Mouse (Mus musculus): ENCODE measurements around the gene Sgpp1.
"Not testable (repeated sequence)": the region's sequence is repeated elsewhere in the genome, so short reads cannot be mapped to it uniquely, and the experiment has no call there.

Sgpp1 gene

DNA sequence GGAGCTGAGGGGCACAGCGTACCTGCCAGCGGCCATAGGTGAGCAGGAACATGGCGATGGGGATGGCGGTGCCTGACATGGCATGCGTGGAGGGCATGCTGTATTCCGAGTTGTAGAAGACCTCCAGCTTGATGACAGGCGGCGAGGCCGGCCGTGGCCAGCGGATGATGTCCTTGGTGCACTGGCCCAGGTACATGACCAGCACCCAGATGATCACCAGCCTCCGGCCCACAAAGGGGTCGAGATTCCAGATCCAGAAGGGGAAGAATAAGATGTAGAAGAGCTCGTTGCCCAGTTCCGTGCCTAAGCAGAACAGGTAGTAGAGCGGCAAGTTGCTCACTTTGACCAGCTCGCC is 661 bp downstream of the Sgpp1 start:
- in situ Hi-C loops (cut with MboI; ENCODE audit: low pct_unique_long_range_greater_than_20kb in 1 of 2, low sequenced_read_pairs in 2 of 2, unreplicated experiment in 1 of 2) = no loop called here

DNA sequence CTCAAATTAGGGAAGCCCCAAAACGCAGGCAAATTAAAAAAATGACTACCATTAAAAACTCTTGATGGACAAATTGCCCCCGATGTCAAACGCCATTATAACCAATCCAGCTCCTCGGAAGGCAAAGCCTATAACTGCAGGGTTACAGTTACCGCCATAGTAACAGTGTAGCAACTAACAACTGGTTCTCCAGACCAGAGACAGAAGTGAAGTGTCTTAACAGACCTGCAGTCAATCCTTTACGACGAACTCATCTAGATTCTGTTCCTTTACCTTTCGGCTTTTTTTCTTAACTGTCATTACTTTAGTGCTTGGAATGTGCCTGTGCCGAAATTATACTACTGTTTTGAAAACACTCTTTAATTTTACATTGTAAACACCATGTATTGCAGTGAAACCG is 1.4 kb downstream of the Sgpp1 start:
- in situ Hi-C loops (cut with MboI; ENCODE audit: low pct_unique_long_range_greater_than_20kb in 1 of 2, low sequenced_read_pairs in 2 of 2, unreplicated experiment in 1 of 2) = no loop called here

DNA sequence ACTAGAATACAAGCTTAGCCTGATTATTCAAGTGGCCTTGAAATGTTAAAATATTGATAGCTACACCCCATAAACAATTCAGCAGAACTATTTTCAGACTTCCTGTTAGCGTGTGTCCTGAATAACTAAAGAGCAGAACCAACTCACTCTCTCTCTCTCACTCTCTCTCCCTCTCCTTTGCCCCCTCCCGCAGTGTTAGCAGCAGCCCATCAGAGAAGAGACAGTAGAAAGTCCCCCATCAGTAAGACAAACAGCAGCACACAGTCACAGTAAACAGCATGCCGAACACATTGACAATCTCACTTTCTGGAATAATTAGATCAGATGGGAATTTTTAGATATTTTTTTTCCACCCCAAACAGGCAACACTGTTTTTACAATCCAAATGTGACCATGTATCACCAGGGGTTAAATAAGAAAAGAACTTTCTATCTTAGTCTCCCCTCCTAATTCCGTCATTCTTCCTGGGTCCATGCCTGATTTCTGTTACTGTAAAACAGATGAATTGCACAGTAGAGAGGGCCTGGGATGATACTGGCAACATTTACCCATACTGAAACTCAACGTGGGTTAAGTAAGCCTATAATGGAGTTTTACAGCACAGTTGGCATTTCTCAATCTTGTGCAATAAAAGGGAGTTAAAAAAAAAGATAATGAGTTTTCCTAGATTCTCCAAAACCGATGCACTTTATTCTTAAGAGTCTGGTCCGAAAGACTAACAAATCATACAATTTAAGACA is 2.0 kb downstream of the Sgpp1 start:
- in situ Hi-C loops (cut with MboI; ENCODE audit: low pct_unique_long_range_greater_than_20kb in 1 of 2, low sequenced_read_pairs in 2 of 2, unreplicated experiment in 1 of 2) = no loop called here

DNA sequence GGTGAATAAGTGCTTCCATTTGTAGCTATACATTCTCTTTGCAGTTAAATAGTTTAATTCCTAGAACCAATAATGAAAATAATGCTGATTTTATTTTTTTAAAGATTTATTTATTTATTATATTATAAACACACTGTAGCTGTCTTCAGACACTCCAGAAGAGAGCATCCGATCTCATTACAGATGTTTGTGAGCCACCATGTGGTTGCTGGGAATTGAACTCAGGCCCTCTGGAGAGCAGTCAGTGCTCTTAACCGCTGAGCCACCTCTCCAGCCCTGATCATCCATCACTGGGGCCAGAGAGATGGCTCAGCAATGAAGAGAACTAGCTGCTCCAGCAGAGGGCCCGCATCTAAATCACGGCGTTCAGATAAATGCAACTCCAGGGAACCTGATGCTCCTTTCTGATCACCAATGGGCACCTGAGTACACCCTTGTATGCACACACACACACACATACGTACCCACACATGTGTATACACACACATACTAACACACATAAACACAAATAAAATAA is 3.5 kb downstream of the Sgpp1 start:
- in situ Hi-C loops (cut with MboI; ENCODE audit: low pct_unique_long_range_greater_than_20kb in 1 of 2, low sequenced_read_pairs in 2 of 2, unreplicated experiment in 1 of 2) = no loop called here

DNA sequence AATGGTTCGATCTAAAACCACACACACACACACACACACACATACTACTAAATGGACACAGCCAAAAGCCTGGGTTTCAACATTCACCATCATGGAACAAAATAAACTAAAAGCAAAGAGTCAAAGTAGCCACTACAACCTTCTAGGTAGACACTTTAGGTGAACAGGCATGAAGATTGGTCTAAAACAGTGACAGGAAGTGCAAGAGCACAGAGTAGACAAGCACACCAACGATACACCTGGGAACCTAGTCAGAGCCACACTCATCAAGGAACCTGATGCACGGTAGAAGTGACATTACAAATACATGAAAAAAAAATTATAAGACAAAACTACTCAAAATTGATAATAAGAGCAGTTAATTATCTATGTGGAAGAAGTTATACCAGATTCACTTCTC is 4.0 kb downstream of the Sgpp1 start:
- in situ Hi-C loops (cut with MboI; ENCODE audit: low pct_unique_long_range_greater_than_20kb in 1 of 2, low sequenced_read_pairs in 2 of 2, unreplicated experiment in 1 of 2) = no loop called here

DNA sequence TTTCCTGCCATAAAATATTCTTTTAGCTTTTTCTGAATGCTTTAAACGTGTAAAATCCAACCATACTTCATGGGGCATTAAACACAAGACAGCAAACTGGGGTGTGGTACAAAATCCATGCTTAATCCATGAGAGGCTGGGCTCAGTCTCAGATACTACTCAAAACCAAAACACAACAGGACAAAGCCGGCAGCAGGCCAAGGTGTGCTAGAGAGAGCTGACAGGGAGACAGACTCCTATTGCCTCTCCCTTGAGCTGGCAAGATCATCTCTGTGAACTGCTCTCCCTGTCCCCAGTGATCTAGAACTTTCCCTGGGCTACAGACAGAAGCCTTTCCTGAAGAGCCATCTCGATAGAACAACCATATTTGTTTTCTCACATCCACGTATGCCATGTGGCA is 5.1 kb downstream of the Sgpp1 start:
- in situ Hi-C loops (cut with MboI; ENCODE audit: low pct_unique_long_range_greater_than_20kb in 1 of 2, low sequenced_read_pairs in 2 of 2, unreplicated experiment in 1 of 2) = no loop called here

DNA sequence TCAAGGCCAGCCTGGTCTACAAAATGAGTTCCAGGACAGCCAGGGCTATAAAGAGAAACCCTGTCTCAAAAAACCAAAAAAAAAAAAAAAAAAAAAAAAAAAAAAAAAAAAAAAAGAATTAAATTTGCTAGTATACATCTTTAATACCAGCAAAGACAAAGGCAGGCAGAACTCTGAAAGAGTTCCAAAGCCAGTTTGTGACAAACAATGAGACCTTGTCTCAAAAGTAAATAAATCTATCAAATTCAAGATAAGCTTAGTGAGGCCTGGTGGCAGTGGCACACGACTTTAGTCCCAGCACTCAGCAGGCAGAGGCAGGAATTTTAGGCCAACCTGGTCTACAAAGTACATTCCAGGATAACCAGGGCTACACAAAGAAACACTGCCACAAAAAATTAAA is 5.7 kb downstream of the Sgpp1 start:
- in situ Hi-C loops (cut with MboI; ENCODE audit: low pct_unique_long_range_greater_than_20kb in 1 of 2, low sequenced_read_pairs in 2 of 2, unreplicated experiment in 1 of 2) = no loop called here

DNA sequence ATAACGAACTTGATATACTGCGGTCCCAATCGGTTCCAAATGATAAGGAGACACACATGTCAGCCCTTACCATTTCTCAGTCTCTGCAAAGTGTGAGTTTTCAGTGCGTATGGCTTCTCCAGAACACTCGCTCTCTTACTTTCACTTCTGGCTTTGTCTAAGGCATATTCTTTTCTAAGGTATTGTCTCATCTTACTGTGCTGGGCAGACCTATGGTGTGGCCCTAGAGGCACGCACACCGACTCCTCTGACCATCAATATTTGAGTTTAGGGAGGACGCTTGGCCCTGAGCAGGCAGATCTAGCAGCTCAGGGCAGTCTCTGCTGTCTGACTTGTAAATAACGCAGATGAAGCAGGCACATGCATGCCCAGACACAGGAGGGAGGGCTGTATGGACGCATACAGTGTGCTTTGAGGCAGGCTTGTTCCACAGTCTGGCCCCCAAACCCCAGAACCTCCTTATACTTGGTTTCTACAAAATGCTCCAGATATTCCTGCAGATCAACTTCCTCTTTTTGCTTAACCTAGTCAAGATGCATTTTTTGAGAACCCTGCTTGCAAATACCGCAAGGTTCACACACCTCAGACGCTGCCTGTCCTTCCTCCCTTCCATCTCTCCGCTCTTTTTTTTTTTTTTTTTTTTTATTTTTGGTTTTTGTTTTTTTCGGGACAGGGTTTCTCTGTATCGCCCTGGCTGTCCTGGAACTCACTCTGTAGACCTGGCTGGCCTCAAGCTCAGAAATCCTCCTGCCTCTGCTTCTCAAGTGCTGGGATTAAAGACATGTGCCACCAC is 8.0 kb downstream of the Sgpp1 start:
- in situ Hi-C loops (cut with MboI; ENCODE audit: low pct_unique_long_range_greater_than_20kb in 1 of 2, low sequenced_read_pairs in 2 of 2, unreplicated experiment in 1 of 2) = no loop called here

DNA sequence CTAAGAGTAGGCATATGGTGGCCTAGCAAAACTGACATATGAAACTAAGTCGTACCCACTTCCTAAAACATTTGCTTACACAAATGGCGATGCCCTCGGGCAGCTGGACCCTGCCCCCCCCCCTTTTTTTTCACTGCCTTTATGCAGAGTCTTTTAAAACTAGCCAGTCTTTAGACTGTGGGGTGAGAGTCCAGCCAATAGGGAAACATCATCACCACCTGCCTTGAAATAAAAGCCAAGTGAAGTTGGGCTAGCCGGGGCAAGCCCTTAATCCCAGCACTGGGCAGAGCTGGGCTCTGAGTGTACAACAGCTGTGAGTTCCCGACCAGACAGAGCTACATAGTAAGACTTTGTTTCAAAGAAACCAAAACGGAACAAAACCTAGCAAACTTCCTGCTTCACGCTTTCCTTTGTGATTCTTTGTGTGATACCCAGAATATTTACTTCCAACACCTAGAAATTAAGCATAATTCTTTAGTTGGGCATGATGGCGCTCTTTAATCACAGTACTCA is 9.1 kb downstream of the Sgpp1 start:
- in situ Hi-C loops (cut with MboI; ENCODE audit: low pct_unique_long_range_greater_than_20kb in 1 of 2, low sequenced_read_pairs in 2 of 2, unreplicated experiment in 1 of 2) = no loop called here

DNA sequence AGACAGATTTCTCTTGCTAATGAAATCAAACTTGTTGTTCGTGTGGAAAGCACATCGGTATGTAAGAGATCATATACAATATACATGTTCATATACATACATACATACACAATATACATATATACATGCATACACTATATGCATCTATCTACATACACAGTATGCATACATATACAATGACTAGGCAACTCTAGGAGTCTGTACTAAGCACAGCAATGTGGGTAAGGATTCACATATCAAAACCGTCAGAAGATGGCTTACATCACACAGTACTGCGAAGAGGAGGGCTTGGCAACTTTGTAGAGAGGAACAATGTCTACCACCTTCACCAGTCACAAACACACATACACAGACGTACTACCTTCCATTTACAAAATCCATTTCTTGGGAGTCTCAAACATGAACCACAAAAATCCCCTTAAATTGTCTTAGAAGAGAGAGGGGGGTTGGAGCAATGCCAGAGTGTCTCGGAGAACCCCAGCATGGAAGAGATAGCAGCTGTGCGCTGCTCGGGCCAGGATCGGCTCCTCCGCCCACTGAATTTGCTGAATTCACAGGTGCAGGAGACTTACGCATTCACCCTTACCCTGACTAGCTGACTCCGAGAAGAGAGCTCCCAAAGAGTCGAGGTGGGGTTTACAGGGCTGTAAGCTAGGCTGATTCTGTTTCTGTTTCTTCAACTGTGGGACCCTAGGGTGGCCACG is 10.8 kb downstream of the Sgpp1 start:
- in situ Hi-C loops (cut with MboI; ENCODE audit: low pct_unique_long_range_greater_than_20kb in 1 of 2, low sequenced_read_pairs in 2 of 2, unreplicated experiment in 1 of 2) = no loop called here

DNA sequence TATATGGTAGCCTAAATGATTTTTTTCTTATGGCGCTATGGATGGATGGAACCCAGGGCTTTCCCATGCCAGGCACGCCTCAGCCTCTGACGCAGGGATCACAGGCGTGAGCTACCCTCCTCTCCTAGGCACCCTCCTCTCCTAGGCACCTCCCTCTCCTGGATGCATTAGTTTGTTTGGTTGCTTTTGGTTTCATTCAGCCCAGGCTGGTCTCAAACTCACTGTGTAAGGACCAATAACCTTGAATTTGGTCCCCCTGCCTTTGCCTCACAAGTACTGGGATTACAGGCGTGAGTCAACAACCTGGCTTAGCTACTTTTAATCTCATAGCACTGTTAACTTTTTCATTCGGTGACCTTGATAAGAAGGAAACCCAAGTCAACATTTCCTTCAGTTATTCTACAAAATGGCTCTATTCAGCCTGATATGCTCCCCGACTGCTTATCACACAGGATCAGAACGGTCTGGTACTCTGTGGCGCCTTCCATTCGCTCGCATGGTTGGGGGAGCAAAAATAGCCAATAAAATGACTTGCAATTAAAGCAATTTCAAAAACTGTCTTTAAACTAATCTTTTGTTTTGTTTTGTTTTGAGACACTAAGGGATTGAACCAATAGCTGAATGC is 11.6 kb downstream of the Sgpp1 start:
- in situ Hi-C loops (cut with MboI; ENCODE audit: low pct_unique_long_range_greater_than_20kb in 1 of 2, low sequenced_read_pairs in 2 of 2, unreplicated experiment in 1 of 2) = no loop called here

DNA sequence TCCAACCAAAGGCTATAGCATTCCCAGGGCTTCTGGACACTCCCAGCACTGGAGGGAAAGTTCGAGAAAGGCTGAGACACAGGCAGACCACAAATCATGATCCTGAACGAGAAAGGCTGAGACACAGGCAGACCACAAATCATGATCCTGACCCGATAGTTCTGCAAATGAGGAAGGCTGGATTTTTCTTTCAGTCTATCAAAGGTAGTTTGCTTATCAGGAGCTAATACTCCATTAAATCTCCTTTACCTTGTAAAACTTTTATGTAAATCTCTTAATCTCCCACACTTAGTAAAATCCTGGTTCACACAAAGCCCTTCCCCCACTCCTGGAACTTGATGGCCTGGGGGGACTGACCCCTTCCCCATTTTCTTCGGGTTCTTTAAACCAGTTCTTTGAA is 13.6 kb downstream of the Sgpp1 start:
- in situ Hi-C loops (cut with MboI; ENCODE audit: low pct_unique_long_range_greater_than_20kb in 1 of 2, low sequenced_read_pairs in 2 of 2, unreplicated experiment in 1 of 2) = no loop called here

DNA sequence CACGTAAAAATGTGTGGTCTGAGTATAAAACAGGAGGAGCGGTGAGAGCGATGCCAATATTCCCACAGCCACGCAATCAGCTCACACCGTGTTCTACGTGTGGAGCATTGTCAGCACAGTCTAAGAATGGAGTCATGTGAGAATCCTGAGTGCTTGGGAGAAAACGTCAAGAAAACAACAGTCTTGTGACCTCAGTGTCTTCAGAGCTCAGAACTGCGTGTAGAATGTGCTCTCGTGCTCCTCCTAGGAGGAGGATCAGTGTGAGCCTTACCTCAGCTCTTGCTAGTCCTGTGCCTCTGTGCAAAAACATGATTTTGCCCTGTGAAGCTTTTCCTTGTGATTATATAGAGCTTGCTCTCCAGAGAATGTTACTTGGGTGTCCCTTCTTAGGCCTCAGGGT is 14.5 kb downstream of the Sgpp1 start:
- in situ Hi-C loops (cut with MboI; ENCODE audit: low pct_unique_long_range_greater_than_20kb in 1 of 2, low sequenced_read_pairs in 2 of 2, unreplicated experiment in 1 of 2) = no loop called here

DNA sequence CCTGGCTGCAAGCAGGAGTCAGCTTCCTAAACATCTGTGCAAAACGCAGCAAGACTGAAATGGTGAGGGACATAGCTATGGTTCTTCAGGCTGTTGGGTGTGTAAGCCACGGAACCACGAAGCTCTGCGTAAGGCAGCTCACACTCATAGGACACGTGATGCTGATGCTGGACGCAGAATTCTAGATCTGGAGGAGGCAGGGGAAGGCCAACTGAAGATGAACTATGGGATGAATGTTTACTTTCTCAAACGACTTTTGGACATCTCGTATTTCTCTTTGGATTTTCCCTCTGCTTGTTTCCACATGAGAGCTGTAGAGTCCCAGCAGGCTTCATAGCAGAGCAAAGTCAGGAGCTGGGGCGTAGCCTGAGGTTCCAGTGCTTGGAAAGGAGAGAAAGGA is 21.9 kb downstream of the Sgpp1 start:
- in situ Hi-C loops (cut with MboI; ENCODE audit: low pct_unique_long_range_greater_than_20kb in 1 of 2, low sequenced_read_pairs in 2 of 2, unreplicated experiment in 1 of 2) = no loop called here

DNA sequence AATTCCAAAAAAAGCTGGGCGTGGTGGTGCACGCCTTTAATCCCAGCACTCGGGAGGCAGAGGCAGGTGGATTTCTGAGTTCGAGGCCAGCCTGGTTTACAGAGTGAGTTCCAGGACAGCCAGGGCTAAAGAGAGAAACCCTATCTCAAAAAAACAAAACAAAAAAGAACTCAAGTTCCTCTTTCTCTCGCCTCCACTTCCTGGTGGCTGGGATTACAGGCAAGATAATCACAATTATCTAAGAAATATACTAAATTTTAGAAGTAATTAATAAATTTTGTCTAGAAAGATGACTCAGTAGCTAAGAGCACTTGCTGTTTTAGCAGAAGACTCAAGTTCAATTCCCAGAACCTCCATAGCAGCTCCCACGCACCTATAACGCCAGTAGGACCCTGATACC is 22.6 kb downstream of the Sgpp1 start:
- in situ Hi-C loops (cut with MboI; ENCODE audit: low pct_unique_long_range_greater_than_20kb in 1 of 2, low sequenced_read_pairs in 2 of 2, unreplicated experiment in 1 of 2) = not testable (repeated sequence)

DNA sequence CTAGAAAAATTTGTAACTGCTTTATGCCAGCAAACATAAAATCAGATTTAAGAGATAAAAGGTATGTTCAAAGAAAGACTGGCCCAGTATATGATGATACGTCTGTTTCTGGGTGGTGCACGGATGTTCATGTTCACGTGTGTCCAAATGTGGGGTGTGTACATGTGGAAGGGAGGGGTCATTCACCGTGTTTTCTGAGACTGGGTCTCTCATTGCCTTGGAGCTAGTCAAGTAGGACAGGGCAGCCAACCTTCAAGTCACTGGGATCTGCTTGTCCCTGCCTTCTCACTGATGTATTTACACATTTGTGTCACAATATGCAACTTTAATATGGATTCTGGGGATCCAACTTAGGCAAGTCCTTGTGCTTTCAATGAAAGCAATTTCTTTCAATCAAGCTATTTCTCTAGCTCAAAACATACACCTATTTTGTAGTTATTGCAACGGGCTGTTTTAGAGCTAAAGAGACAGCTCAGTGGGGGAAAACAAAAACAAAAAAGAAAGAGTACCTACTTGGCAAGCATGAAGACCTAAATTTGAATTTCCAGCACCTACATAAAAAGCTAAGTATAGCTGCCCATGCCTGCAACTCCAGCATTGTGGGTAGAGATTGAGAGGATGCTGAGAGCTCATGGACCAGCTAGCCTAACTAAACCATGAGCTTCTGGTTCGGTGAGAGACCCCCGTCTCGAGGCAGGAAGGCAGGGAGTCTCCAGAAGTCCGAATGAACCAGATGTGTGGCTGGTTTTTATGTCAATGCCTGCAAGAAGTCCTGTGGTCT is 24.7 kb downstream of the Sgpp1 start:
- in situ Hi-C loops (cut with MboI; ENCODE audit: low pct_unique_long_range_greater_than_20kb in 1 of 2, low sequenced_read_pairs in 2 of 2, unreplicated experiment in 1 of 2) = no loop called here

DNA sequence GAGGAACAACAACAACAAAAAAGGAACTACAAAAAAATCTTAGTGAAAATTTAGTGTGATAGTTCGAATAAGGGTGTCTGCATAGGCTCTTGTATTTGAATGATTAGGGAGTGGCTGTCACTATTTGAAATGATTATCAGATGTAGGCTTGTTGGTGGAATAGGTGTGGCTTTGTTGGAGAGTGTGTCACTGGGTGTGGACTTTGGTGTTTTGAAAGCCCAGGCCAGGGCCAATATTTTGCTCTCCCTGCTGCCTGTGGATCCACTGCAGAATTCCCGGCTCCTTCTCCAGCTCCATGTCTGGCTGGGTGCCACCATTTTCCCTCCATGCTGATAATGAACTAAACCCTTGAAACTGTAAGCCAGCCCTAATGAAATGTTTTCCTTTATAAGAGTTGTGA is 26.0 kb downstream of the Sgpp1 start:
- in situ Hi-C loops (cut with MboI; ENCODE audit: low pct_unique_long_range_greater_than_20kb in 1 of 2, low sequenced_read_pairs in 2 of 2, unreplicated experiment in 1 of 2) = no loop called here

DNA sequence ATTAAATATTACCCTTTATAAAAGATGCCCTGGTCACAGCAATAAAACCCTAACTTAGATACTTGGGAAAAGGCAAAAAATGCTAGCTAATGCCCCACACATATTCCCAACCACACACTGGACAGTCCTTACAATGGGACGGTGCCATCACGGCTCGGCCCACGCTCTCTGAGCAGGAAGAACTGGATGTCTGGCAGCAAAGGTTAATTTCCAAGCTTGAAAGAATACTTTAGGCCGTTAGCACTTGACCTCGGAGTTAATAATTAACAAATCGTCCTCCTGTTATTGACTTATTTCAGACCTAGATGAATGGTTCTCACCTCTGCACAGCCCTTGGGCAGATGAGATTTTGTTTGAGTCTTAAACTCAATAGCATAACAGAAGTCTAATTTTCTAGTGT is 28.9 kb downstream of the Sgpp1 start:
- in situ Hi-C loops (cut with MboI; ENCODE audit: low pct_unique_long_range_greater_than_20kb in 1 of 2, low sequenced_read_pairs in 2 of 2, unreplicated experiment in 1 of 2) = no loop called here

Measured in mouse embryonic stem cell (cell line).